Mouse (Mus musculus) spleen, adult 2 months (tissue): ENCODE measurements at regions not wholly inside any gene's neighbourhood (a gene's known extent, or its start where the extent isn't known, plus 50 kb on each side); places are given as distances from the start of the nearest gene placed in this dataset.

Source experiments
- CTCF ChIP-seq: fragments of 200-500 bp; IDR thresholded peaks from 2 replicates; pipeline ENCODE4 v1.5.1; 2011; ENCODE audit warnings: mild to moderate bottlenecking, inconsistent platforms; ENCODE audit not compliant: insufficient read depth, insufficient read length, insufficient replicate concordance; ENCODE audit errors: extremely low read depth
- POLR2A ChIP-seq: fragments of 200-500 bp; IDR thresholded peaks from 2 replicates; pipeline ENCODE4 v1.6.1; 2011; ENCODE audit warnings: low read depth, low read length, inconsistent platforms

DNA sequence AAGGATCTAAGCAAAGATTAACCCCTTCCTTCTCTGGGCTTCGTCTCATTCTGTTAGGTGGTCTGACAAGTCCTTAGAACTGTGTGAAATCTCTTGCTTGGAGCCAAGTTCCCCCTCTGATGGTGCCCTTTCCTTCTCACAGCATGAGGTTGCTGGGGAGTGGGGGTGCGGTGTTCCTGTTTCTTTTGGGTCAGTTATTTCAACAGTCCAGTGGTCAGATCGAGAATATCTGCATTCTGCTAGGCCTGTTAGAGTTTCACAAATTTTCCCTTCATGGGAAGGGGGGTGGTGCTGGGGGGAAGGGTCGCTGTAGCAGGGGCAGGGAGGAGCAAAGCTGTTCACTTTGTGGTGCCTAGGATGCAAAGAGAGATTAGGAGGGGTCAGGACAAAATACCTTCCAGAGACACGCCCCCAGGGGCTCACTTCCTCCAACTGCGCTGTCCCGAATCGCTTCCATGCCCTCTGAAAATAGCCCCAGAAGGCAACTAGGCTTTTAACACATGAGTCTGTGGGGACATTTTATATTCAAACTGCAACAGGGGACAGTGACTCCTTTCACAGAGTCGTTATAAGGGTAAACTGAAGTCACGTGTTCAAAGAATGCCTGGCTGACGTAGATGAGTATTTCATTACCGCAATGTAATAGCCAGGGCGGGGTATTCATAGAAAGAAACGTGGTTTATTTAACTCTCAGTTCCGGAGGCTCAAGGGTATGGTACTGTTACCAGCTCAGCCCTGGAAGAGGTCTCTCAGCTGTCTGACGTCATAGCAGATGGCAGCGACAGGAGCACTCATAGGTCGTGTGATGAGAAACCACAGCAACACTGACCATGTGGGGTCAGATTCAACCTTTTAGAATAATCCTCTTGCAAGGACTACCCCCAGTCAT lies 124.5 kb upstream of the Med14 start:
- no peak for TF ChIP-seq POLR2A
- TF ChIP-seq CTCF = no peak
